Mouse (Mus musculus): ENCODE data around the gene Hmgcs1.

Gene Hmgcs1

GRCm38 (mm10) chr13:119753859-119754634, 63.9 kb downstream of the Hmgcs1 start:
- no peak for DNase-seq (ENCODE audit: low read depth, low spot score)

GRCm38 (mm10) chr13:119754635-119755020, 64.4 kb downstream of the Hmgcs1 start:
- no peak for DNase-seq (ENCODE audit: low read depth, low spot score)

GRCm38 (mm10) chr13:119755141-119755547, 65.0 kb downstream of the Hmgcs1 start:
- DNase-seq (ENCODE audit: low read depth, low spot score) = peak; percentile 13

GRCm38 (mm10) chr13:119755681-119756471, 65.7 kb downstream of the Hmgcs1 start, which contains the start of gene Nim1k:
TSS of gene Nim1k (minus strand) at chr13:119755882.
- peak; percentile 56 for DNase-seq (ENCODE audit: low read depth, low spot score)

- no peak for DNase-seq (ENCODE audit: low read depth, low spot score)
These were observed 66.7 kb downstream of the Hmgcs1 start for GRCm38 (mm10) chr13:119756831-119757230.
